Mouse (Mus musculus) small intestine, adult 2 months (tissue): ENCODE results near the gene AC124108.1.

Experiments used
- CTCF ChIP-seq: fragments of 200-500 bp; IDR thresholded peaks from 2 replicates; pipeline ENCODE4 v1.5.1; 2012; ENCODE audit warnings: low read depth, mild to moderate bottlenecking, control low read depth, inconsistent platforms, low read length, moderate library complexity, mixed read lengths; ENCODE audit not compliant: insufficient replicate concordance, insufficient read length; ENCODE audit errors: extremely low read depth
- POLR2A ChIP-seq: fragments of 200-500 bp; IDR thresholded peaks from 2 replicates; pipeline ENCODE4 v1.6.1; 2012; ENCODE audit warnings: low read depth, mild to moderate bottlenecking, control low read depth, inconsistent platforms, low read length, moderate library complexity

GRCm38 (mm10) chr1:132194624-132195023, 3.4 kb downstream of the AC124108.1 start:
- no peak for TF ChIP-seq POLR2A
- no peak for TF ChIP-seq CTCF
